Mouse (Mus musculus) monocyte, adult 2 months (primary cell): ENCODE measurements around the gene Rela.

Experiments
- DNase-seq, 2 experiments: peaks; one replicate each; pipeline ENCODE4 v3.0.0; 2022; ENCODE audit warnings: low spot score in 2 of 2, low read depth in 1 of 2

Gene Rela

GRCm38 (mm10) chr19:5636036-5636570, 1.2 kb upstream of the Rela start:
- no peak for DNase-seq

DNA sequence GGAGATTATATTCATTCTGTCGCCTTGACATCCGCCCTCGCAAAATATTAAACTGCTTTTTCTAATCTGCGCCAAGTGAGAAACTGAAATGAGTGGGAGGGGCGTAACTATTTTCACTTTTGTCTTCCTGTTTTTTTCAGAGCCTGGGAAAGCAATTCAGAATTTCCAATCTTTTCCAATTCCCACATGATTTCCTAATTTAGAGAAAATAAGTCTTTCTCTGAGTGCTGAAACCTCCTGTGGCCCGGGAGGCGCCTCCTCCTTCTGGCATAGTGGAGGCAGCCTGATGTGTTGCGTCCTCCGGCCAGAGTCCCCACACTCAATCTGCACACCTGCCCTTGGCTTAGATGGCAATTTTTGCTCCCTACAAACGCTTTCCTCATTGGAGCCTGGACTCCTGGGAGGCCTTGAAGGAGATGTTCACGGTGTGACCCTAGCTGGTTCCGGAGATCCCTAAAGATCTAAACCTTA, 677 bp upstream of the Rela start:
- no peak for DNase-seq

DNA sequence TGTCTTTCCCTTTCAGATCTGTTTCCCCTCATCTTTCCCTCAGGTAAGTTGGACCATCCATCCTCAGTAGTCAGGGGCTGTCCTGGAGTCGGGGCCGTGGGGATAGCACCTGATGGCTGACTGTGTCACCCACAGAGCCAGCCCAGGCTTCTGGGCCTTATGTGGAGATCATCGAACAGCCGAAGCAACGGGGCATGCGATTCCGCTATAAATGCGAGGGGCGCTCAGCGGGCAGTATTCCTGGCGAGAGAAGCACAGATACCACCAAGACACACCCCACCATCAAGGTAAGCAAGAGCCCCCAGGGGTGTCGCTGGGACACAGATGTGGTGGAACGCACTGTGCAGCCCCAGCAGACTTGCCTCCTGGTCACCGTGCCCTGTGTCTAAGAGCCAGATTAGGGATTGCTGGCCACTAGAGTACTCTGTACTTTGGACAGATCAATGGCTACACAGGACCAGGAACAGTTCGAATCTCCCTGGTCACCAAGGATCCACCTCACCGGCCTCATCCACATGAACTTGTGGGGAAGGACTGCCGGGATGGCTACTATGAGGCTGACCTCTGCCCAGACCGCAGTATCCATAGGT, 1.2 kb downstream of the Rela start:
- DNase-seq: no peak

GRCm38 (mm10) chr19:5640339-5640738, 3.1 kb downstream of the Rela start:
- DNase-seq: no peak

GRCm38 (mm10) chr19:5641021-5641420, 3.7 kb downstream of the Rela start:
- DNase-seq: no peak

DNA sequence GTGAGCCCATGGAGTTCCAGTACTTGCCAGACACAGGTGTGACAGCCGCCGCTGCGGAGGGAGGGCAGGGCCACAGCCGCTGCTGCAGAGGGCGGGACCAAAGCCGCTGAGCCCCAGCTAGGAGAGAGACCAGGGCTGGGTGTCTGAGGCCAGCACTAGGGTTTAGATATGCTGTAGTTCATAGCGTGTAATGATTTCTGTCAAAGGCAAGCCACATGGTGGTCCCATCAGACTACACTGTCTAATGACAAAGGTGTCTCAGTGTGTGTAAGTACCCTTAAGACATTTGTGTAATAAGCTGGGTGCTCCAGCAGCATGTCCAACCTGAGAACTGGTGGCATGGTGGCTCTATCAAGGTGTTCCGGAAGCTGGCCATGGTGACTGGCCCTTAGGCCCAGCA, 4.4 kb downstream of the Rela start:
- no peak for DNase-seq

DNA sequence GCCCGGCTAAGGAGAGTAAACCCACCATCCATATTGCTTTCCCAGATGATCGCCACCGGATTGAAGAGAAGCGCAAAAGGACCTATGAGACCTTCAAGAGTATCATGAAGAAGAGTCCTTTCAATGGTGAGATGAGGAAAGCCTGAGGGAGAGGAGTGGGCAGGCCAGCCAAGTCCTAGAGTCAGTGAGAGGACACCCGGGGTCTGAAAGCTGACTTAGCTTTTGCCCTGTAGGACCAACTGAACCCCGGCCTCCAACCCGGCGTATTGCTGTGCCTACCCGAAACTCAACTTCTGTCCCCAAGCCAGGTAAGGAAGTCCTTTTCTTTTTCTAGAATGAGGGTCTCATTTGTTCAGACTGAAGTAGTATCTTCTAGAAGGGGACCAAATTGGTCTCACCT, 8.0 kb downstream of the Rela start:
- no peak for DNase-seq

GRCm38 (mm10) chr19:5646731-5647330, 9.5 kb downstream of the Rela start:
- DNase-seq: no peak

DNA sequence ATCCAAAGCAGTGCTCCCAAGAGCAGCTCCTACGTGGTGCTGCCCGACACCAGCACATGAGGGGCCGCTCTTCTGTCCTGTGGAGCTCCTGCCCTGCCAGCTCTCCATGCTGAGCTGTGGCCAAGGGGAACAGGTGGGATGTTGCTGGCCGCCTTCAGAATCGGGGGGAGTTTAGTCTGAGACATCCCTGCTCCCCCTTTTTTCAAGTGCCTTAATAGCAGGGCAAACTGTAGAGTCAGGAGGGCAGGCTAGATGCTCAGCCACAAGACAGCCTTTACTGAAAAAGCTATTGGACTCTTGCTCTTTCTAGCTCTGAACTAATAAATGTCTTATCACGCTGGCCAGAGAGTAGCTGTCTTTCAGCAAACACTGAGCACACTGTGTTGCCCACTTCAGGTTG, 10.5 kb downstream of the Rela start:
- no peak for DNase-seq

- peak; percentile 59 to 78 for DNase-seq
These were observed 11.4 kb downstream of the Rela start for GRCm38 (mm10) chr19:5648401-5649297.

- peak; percentile 52 to 55 for DNase-seq
These were observed 12.0 kb downstream of the Rela start for GRCm38 (mm10) chr19:5649298-5649741.

DNA sequence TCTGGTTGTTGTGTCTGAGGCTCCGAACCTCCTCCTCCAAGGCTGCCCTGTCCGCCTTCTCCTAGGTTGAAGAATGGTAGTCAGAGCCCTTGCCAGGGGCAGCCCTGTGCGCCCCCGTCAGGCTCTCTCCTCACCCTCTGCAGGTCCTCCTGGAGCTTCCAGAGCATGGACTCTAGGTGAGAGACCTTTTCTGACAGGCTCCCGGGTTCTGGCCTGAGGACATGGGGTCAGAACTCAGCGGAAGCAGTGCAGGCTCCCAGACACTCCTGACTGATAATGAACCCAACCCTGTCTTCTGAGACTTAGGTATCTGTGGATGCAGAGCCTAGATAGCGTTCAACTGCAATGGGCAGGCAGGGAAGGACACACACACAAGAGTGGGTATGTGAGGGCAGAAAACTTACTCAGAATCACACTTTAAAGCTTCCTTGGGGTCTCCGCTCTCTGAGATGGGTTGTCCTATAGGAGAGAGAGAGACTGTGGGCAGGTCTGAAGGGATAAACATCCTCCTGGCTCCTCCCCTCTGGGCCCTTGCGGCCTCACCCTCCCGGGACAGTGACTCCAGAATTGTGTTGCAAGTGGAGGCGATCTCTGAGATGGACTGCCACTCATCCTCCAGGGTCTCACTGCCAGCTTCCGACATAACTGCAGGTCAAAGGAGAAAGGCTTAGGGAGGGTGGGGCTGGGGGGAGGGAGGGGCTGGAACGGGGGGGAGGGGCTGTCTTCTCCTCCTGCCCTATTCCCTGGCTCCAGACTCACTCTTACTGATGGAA, 14.4 kb downstream of the Rela start:
- no peak for DNase-seq

- no peak for DNase-seq
These were observed 15.3 kb downstream of the Rela start for GRCm38 (mm10) chr19:5652570-5652969.

DNA sequence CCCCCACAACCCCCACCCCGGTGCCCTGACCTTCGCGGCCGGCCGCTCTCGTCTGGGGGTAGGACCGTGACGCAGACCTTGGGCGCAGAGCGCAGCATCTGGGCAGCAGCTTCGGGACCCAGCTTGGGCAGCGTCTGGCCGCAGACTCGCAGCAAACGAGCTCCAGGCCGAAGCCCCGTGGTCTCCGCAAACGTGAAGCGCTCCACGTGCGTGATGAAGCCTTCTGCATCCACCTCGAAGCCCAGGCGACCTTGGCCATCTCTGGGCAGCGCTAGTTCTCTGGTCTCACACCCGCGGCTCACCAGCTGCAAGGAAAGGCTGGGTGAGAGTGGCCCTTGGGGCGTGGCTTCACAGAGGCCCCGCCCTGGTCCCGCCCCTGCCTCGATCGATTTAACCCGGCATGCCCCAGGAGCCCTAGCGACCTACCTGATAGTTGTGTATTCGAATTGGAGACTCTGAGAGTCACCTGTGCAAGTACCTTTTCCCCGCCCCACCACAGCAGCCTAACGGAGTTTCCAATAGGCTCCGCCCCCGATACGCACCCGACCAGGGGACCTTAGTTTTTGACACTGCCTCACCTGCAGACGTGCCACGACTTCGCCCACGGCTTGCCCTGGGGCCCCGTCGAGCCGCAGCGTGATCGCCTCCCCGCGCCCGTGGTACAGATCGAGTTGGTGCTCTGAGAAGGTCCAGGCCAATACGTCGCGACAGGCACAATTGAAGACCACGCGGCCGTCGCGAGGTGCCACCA, 16.9 kb downstream of the Rela start:
- no peak for DNase-seq

- DNase-seq: no peak
These were observed 17.5 kb downstream of the Rela start for GRCm38 (mm10) chr19:5654720-5655298.

- DNase-seq: peak in 1 of 2 experiments; percentile 67
These were observed 23.9 kb downstream of the Rela start for GRCm38 (mm10) chr19:5660942-5661751.

- no peak for DNase-seq
These were observed 25.0 kb downstream of the Rela start for GRCm38 (mm10) chr19:5662310-5662709.

DNA sequence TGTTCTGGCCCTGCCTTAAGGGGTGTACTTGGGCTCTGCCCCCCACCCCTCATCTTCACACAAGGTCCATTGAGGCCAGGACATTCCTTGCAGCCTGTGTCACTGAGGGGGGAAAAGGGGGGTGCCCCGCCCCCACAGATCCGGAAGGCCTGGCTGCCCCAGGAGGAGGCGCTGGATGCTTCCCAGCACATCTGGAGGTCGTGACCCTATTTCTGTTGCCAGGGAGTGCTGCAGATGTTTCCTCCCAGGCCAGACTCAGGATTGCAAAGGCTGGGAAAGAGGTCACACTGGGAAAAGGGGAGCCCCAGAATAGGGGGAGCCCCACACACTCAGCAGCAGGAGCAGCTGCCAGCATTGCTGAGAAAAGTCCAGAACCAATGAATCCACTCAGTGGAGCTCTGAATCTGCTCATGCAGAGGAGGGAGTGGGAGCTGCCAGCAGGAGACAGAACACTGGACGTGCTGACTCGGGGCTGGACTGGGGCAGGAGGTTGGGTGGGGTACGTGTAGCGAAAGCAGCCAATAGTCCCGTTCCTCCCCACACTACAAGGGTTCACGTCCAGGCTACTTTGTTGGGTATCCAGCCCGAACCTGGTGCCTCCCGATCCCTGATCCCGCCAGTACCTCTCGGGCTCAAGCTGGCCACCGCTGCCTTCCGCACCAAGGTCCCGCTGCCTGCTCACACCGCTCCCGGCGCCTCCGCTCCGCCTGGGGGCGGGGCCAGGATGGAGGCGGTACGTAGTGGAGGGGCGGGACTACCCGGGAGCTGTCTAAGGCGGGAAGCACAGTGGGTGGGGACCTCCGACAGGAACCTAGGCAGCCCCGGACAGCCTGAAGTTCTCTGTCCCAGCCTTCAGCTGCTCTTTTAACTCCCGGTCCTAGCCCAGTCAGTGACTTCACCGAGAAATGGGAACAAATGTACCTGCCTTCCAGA, 26.0 kb downstream of the Rela start, which contains the start of gene Sipa1:
Sipa1 (minus strand) TSS at position 727 of the 933 bp plus-strand sequence.
- peak; percentile 83 to 91 for DNase-seq
